Mouse (Mus musculus): ENCODE data around the gene Cacng2. TPM values are rescaled to one million over a fixed set of nuclear protein-coding genes. Genes with fewer than 3 reads are reported as not detected.

Gene Cacng2
- 8.1 and 10.7 TPM in 2 replicates for polyA plus RNA-seq (2012; rRNA removed)

DNA sequence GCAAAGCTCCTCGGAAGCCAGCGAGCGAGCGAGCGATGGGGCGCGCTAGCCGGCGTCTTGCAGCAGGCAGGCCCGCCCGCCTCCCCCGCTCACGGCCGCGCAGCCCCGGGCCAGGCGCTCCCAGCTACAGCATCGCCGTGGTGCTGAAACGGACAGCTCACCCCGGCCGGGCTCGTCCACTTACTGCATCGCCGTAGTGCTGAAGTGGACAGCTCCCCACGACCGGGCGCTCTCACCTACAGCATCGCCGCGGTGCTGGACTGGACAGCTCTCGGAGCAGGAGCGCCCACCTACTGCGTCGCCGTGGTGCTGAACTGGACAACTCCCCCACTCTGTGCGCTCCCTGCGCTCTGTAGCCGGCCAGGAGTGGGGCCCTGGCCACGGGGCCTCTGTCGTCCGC lies at the start of gene Cacng2:
Gene Cacng2 (minus strand): TSS at position 325 of the 400 bp plus-strand sequence.

DNA sequence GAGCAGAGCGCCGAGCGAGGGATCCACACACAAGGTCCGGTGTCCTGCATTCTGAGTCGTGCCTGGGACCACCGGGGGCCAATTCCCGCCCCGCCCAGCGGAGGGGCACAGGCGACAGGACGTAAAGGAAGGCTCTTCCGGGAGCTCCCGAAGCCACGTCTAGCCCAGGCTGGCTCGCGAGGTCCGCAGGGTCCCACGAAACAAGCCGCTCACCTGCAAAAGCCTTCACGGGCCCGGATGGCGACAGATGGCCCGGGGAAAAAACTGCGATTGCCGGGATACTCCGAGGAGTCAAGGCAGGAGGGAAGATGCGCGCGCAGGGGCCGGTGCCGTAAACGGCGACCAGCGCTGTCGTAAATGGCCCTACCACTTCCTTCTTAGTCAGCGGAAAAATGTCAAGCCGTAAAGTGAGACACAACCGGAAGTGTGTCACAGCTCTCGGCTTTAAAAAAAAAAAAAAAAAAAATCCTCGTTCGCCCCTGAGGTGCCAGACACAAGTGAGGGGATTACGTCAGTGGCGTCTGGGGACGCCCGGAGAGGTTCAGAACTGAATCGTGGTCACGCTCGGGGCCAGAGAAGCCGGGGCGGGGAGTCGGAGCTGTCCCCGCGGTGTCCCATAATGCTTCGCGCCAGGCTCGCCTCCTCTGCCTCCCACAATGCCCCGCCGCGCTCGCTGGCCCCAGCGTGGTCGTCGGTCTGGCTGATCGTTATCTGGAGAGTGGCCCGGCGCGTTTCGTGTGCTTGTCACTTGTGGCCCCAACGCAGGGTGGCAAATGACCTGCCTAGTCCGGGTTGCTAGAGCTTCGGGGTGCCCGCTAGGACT lies 149.1 kb downstream of the Cacng2 start, which contains the start of gene Eif3d:
Gene Eif3d (minus strand): TSS at position 344 of the 823 bp plus-strand sequence.

DNA sequence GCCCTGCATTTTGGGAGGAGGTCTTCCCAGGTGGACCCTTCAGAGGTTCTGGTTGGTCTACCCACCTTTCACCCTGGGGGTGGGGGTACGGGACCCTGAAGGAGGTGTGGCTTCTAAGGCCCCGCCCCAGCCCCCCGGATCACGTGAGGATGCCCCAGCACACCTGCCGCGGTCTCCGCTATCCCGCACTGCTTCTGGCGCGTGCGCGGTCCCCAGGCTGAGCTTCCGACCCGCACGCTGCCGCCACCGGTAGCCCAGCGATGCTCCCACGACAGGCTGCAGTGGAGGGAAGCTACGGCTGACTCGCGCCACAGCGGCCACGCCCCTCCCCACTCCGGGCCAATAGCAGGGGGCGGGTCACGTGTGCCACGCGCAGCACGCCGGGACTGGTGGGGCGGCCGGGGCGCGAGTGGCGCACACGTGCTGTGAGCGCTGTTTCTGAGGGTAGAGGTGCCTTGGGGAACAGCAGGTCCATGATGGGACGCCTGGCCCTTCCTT lies 163.4 kb downstream of the Cacng2 start, which contains the start of gene Foxred2:
Gene Foxred2 (minus strand): TSS at position 319 of the 498 bp plus-strand sequence.

Other genes with a start within 250 kb of the Cacng2 start
- gene Txn2, start 191.0 kb downstream of the Cacng2 start, polyA plus RNA-seq (2012; rRNA removed) = 177 and 184 TPM in 2 replicates
- 14.5 and 18.8 TPM in 2 replicates for gene Foxred2, start 163.3 kb downstream of the Cacng2 start, polyA plus RNA-seq (2012; rRNA removed)
- 197 and 203 TPM in 2 replicates for gene Eif3d, start 149.2 kb downstream of the Cacng2 start, polyA plus RNA-seq (2012; rRNA removed)
- gene Ift27, start 54.1 kb upstream of the Cacng2 start, polyA plus RNA-seq (2012; rRNA removed) = 50.7 and 55.9 TPM in 2 replicates
- gene Pvalb, start 86.4 kb upstream of the Cacng2 start, polyA plus RNA-seq (2012; rRNA removed) = 1.8 and 4.5 TPM in 2 replicates
- gene Ncf4, start 124.8 kb upstream of the Cacng2 start, polyA plus RNA-seq (2012; rRNA removed) = 1.8 and 2.5 TPM in 2 replicates
- 0.61 and 0.89 TPM in 2 replicates for gene Csf2rb2, start 185.7 kb upstream of the Cacng2 start, polyA plus RNA-seq (2012; rRNA removed)
- 1.2 and 1.9 TPM in 2 replicates for gene Csf2rb, start 205.7 kb upstream of the Cacng2 start, polyA plus RNA-seq (2012; rRNA removed)

All from central nervous system, embryonic 14 days (tissue).